Mouse (Mus musculus): ENCODE measurements at regions not wholly inside any gene's neighbourhood (a gene's known extent, or its start where the extent isn't known, plus 50 kb on each side); places are given as distances from the start of the nearest gene placed in this dataset.
A peak's percentile ranks its signal among the peaks of the same experiment; 100 is the strongest.

DNA sequence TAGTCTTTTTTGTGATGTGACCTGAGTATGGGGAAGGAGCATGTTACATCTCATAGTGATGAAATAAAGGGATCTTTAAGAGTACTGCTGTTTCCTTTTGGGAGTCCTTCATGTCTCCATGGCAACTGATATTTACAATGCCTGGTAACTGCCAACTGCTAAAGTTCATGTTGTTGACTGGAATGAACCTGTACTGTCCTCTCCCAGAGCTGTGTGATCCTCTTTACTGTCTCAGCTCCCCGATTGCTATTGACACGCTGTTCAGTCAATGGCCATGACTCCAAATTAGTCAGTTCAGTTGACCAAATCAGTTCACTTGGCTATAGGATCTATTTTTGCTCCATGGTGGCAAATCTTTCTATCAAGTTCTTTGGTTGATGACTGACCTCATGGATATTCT lies 167.8 kb upstream of the H2al1a start:
- Histone ChIP-seq H3K4me3 (ENCODE audit: low read depth, low read length) (no peak overlapping the region), H3K27ac (ENCODE audit: insufficient read depth, low read length) (no peak overlapping the region), H3K4me1 (ENCODE audit: control insufficient read depth, insufficient read depth, low read length) (no peaks in the 10 kb centered on the region), H3K9me3 (replicated peaks; ENCODE audit: control insufficient read depth, insufficient read depth, low read length, poor library complexity, severe bottlenecking) (no peaks in the 10 kb centered on the region), H3K36me3 (ENCODE audit: control insufficient read depth, insufficient read depth, low read length, poor library complexity, severe bottlenecking) (no peaks in the 10 kb centered on the region), H3K27me3 (ENCODE audit: control insufficient read depth, insufficient read depth, low read length, poor library complexity, severe bottlenecking) (no peaks in the 10 kb centered on the region), H3K9ac (ENCODE audit: low read depth, poor library complexity, severe bottlenecking) (no peak overlapping the region)
- no peak for TF ChIP-seq EP300 (IDR thresholded peaks at IDR 0.05; ENCODE audit: insufficient read depth, low read depth, low read length)

DNA sequence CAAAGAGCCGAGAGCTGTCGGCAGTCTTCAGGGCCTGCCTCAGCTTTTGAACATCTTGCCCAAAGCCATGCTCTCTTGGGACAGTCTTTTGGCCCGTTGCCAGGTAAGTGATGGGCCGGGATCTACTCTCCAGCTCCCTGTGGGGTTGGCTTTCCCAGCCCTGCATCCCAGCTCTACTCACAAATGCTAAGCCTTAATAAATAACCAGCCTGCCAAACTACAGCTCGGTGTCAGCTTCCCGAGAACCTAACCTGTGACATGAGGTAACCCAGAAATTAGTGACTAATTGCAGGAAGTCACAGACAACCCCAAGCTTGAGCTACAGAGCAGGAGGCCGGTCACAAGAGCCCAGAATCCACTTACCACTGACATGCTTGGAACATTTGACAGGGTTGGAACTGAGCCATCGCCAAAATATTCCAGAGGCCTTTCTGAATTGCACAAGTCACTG lies 159.1 kb upstream of the H2al1a start:
- Histone ChIP-seq H3K9ac (ENCODE audit: low read depth, poor library complexity, severe bottlenecking) (no peak overlapping the region), H3K9me3 (replicated peaks; ENCODE audit: control insufficient read depth, insufficient read depth, low read length, poor library complexity, severe bottlenecking) (no peaks in the 10 kb centered on the region; the same call in 1 of the 2 replicates), H3K27ac (ENCODE audit: insufficient read depth, low read length) (no peak overlapping the region), H3K36me3 (ENCODE audit: control insufficient read depth, insufficient read depth, low read length, poor library complexity, severe bottlenecking) (no peaks in the 10 kb centered on the region), H3K4me1 (ENCODE audit: control insufficient read depth, insufficient read depth, low read length) (no peaks in the 10 kb centered on the region), H3K4me3 (ENCODE audit: low read depth, low read length) (no peak overlapping the region), H3K27me3 (ENCODE audit: control insufficient read depth, insufficient read depth, low read length, poor library complexity, severe bottlenecking) (no peaks in the 10 kb centered on the region)
- TF ChIP-seq EP300 (IDR thresholded peaks at IDR 0.05; ENCODE audit: insufficient read depth, low read depth, low read length) = no peak
- TF ChIP-seq CTCF (IDR thresholded peaks at IDR 0.05; ENCODE audit: low read depth, low read length) = no peak
- no peak for TF ChIP-seq POLR2A (IDR thresholded peaks at IDR 0.05; ENCODE audit: insufficient read depth, low read length)

DNA sequence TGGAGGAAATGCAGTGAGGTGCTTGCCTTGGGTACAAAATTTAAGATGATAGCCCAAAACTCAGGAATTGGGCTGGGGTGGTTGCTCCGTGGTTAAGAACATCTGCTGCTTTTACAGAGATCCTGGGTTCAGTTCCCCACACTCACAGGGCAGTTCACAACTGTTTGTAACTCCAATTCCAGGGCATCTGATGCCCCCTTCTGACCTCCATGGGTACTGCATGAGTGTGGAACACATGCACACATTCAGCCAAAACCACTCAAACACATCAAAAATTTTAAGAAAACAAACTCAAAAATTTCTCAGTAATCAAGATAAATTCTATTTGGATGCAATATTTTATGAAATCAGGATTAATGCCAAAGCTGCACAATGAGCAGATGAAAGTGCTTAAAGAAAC lies 157.8 kb upstream of the H2al1a start:
- Histone ChIP-seq H3K36me3 (ENCODE audit: control insufficient read depth, insufficient read depth, low read length, poor library complexity, severe bottlenecking) (no peaks in the 10 kb centered on the region), H3K9ac (ENCODE audit: low read depth, poor library complexity, severe bottlenecking) (no peak overlapping the region), H3K4me1 (ENCODE audit: control insufficient read depth, insufficient read depth, low read length) (no peaks in the 10 kb centered on the region), H3K9me3 (replicated peaks; ENCODE audit: control insufficient read depth, insufficient read depth, low read length, poor library complexity, severe bottlenecking) (no peaks in the 10 kb centered on the region; the same call in 1 of the 2 replicates), H3K27me3 (ENCODE audit: control insufficient read depth, insufficient read depth, low read length, poor library complexity, severe bottlenecking) (no peaks in the 10 kb centered on the region), H3K4me3 (ENCODE audit: low read depth, low read length) (no peak overlapping the region), H3K27ac (ENCODE audit: insufficient read depth, low read length) (no peak overlapping the region)
- TF ChIP-seq POLR2A (IDR thresholded peaks at IDR 0.05; ENCODE audit: insufficient read depth, low read length) (no peak), CTCF (IDR thresholded peaks at IDR 0.05; ENCODE audit: low read depth, low read length) (peak; percentile 2)

DNA sequence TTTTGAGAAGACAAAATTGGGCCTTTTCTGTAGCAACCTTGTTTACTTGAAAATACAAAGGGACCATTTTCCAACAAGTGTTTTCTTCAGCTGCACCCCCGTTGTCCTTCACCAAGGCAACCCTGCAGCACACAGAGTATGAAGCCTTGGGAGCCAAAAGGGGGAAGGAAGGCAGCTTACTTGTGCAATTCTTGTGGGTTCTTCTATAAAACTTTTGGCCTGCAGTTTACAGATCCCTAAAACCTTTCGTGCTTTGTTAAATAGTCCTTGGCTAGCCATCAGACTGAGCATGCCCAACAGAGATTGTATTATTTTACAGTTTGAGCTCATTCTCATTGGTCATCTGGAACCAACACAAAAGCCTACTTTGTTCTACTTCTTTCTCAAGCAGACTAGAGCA lies 140.6 kb upstream of the H2al1a start:
- Histone ChIP-seq H3K27me3 (ENCODE audit: control insufficient read depth, insufficient read depth, low read length, poor library complexity, severe bottlenecking) (no peaks in the 10 kb centered on the region), H3K4me3 (ENCODE audit: low read depth, low read length) (no peak overlapping the region), H3K27ac (ENCODE audit: insufficient read depth, low read length) (no peak overlapping the region), H3K4me1 (ENCODE audit: control insufficient read depth, insufficient read depth, low read length) (no peaks in the 10 kb centered on the region), H3K36me3 (ENCODE audit: control insufficient read depth, insufficient read depth, low read length, poor library complexity, severe bottlenecking) (no peaks in the 10 kb centered on the region), H3K9me3 (replicated peaks; ENCODE audit: control insufficient read depth, insufficient read depth, low read length, poor library complexity, severe bottlenecking) (no peaks in the 10 kb centered on the region), H3K9ac (ENCODE audit: low read depth, poor library complexity, severe bottlenecking) (no peak overlapping the region)
- TF ChIP-seq POLR2A (IDR thresholded peaks at IDR 0.05; ENCODE audit: insufficient read depth, low read length) (no peak), CTCF (IDR thresholded peaks at IDR 0.05; ENCODE audit: low read depth, low read length) (no peak), EP300 (IDR thresholded peaks at IDR 0.05; ENCODE audit: insufficient read depth, low read depth, low read length) (no peak)

DNA sequence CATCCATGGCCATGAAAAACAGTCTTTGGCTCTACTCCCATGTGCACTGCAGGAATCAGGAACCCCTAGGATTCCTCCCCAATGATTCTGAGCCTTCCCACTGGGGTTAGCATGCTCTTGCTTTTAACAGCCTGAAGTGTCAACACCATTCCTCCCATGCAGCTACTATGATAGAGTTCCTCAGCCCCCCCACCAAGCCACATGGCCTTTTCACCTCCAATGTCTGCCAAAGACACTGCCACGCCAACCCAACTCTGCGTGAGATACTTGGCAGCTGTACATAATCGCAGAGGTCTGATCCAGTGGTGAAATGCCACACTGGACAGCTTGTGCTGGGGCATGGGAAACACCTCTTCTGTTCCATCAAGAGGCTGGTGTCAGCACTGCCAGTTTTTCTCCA lies 128.6 kb upstream of the H2al1a start:
- Histone ChIP-seq H3K27ac (ENCODE audit: insufficient read depth, low read length) (no peak overlapping the region), H3K4me1 (ENCODE audit: control insufficient read depth, insufficient read depth, low read length) (no peaks in the 10 kb centered on the region), H3K4me3 (ENCODE audit: low read depth, low read length) (no peak overlapping the region), H3K36me3 (ENCODE audit: control insufficient read depth, insufficient read depth, low read length, poor library complexity, severe bottlenecking) (no peaks in the 10 kb centered on the region), H3K27me3 (ENCODE audit: control insufficient read depth, insufficient read depth, low read length, poor library complexity, severe bottlenecking) (no peaks in the 10 kb centered on the region), H3K9ac (ENCODE audit: low read depth, poor library complexity, severe bottlenecking) (no peak overlapping the region), H3K9me3 (replicated peaks; ENCODE audit: control insufficient read depth, insufficient read depth, low read length, poor library complexity, severe bottlenecking) (no peaks in the 10 kb centered on the region)
- TF ChIP-seq POLR2A (IDR thresholded peaks at IDR 0.05; ENCODE audit: insufficient read depth, low read length) (no peak), EP300 (IDR thresholded peaks at IDR 0.05; ENCODE audit: insufficient read depth, low read depth, low read length) (no peak), CTCF (IDR thresholded peaks at IDR 0.05; ENCODE audit: low read depth, low read length) (no peak)

DNA sequence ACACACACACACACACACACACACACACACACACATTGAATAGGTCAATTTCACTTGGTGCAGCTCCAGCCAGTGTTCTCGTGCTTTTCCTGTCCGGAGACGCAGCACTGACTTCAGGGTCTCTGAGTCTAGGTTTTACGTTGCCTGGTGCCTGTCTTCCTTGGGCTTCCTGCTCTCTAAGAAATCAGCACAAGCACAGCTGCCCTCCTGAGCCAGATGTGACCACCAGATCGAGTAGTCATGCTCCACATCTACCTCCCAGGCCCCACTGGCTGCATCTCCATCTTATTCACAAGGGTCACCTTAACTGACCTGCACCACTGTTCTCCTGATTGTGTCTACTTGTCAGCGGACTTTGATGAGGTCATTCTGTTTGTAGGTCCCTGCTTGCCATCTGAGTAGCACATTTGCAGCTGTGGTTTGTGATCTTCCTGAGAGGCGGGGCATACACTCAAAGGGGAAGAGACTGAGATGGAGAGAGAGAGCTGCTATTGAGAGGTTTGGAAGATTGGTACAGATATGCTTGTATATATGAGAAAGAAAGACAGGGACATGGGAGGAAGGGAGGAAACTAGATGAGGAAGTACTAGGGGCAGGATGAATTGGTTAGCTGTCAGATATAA lies 118.8 kb upstream of the H2al1a start:
- H3K9ac ChIP-seq (ENCODE audit: low read depth, poor library complexity, severe bottlenecking) = no peak overlapping the region
- TF ChIP-seq CTCF (IDR thresholded peaks at IDR 0.05; ENCODE audit: low read depth, low read length) (no peak), EP300 (IDR thresholded peaks at IDR 0.05; ENCODE audit: insufficient read depth, low read depth, low read length) (no peak), POLR2A (IDR thresholded peaks at IDR 0.05; ENCODE audit: insufficient read depth, low read length) (no peak)

More for the DNA sequence above, 118.8 kb upstream of the H2al1a start:
- Histone ChIP-seq H3K4me3 (ENCODE audit: low read depth, low read length) (no peak overlapping the region), H3K27me3 (ENCODE audit: control insufficient read depth, insufficient read depth, low read length, poor library complexity, severe bottlenecking) (no peaks in the 10 kb centered on the region), H3K27ac (ENCODE audit: insufficient read depth, low read length) (no peak overlapping the region), H3K36me3 (ENCODE audit: control insufficient read depth, insufficient read depth, low read length, poor library complexity, severe bottlenecking) (no peaks in the 10 kb centered on the region), H3K9me3 (replicated peaks; ENCODE audit: control insufficient read depth, insufficient read depth, low read length, poor library complexity, severe bottlenecking) (no peaks in the 10 kb centered on the region), H3K4me1 (ENCODE audit: control insufficient read depth, insufficient read depth, low read length) (no peaks in the 10 kb centered on the region)
